Comparison of ENCODE assay signal across 21 mouse cellular contexts in the genomic region with DNA sequence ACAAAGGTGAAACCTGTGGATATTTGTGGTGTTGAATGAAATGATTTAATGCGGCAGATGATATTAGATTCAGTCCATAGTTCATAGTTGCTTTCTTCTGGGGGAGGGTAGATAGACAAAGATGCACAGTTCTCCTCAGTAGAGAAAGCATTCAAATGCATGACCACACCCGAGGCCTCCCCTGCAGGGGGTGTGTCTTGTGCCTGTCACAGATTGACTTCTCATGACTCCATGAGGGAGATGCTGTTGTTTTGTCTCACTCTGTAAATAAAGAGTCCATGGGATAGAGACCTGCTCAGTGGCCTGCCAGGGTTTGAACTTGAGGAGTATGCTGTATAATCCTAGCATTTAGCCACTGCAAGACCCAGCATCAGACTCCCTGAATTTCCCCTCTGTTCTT.
DNase-seq lines count a peak whose midpoint lies in the region; ATAC-seq and TF ChIP-seq lines count a peak whose summit lies in the region.
"Had no signal": no experiment of that assay in that cellular context is flagged by ENCODE, and none has a peak within 500 bp of the region (broad histone marks: within the 10 kb centered on the region; RNA-seq: fewer than 3 reads in every experiment).

No protein-coding gene starts in this region.

- H3K27ac ChIP-seq in hindbrain, embryonic 11.5 days (ENCODE audit: low read depth, low read length), result no peak overlapping the region
- H3K27ac ChIP-seq in hindbrain, embryonic 13.5 days, result no peak overlapping the region
- H3K27ac ChIP-seq in midbrain, embryonic 11.5 days (ENCODE audit: low read depth, low read length), result no peak overlapping the region
- no peak overlapping the region for H3K27ac ChIP-seq in midbrain, embryonic 10.5 days (replicated peaks)
- no peak overlapping the region; the same call in 1 of the 2 replicates for H3K27ac ChIP-seq in ES-E14 (ENCODE audit: insufficient read depth, low read depth, low read length, poor library complexity, severe bottlenecking)
- H3K27ac ChIP-seq in forebrain, postnatal 0 days (ENCODE audit: low read depth, low read length), result no peak overlapping the region
- H3K27ac ChIP-seq: embryonic facial prominence, embryonic 12.5 days; forebrain, embryonic 15.5 days; gastrocnemius, adult 2 months had no signal

- H3K9me3 ChIP-seq in hindbrain, embryonic 11.5 days (ENCODE audit: control insufficient read depth, low read length), result no peaks in the 10 kb centered on the region
- no peaks in the 10 kb centered on the region for H3K9me3 ChIP-seq in hindbrain, embryonic 13.5 days
- no peaks in the 10 kb centered on the region for H3K9me3 ChIP-seq in midbrain, embryonic 11.5 days (ENCODE audit: control insufficient read depth, low read length)
- H3K9me3 ChIP-seq in midbrain, embryonic 10.5 days (replicated peaks), result no peaks in the 10 kb centered on the region
- no peaks in the 10 kb centered on the region for H3K9me3 ChIP-seq in ES-E14 (ENCODE audit: control insufficient read depth, insufficient read depth, low read depth, low read length)
- H3K9me3 ChIP-seq in forebrain, postnatal 0 days (ENCODE audit: low read length), result no peaks in the 10 kb centered on the region
- H3K9me3 ChIP-seq: embryonic facial prominence, embryonic 12.5 days; forebrain, embryonic 15.5 days had no signal

- in situ Hi-C loops in ES-E14 (cut with MboI; ENCODE audit: low sequenced_read_pairs in 2 of 2, unreplicated experiment in 2 of 2), result no loop called here

- no peaks in the 10 kb centered on the region for H3K27me3 ChIP-seq in hindbrain, embryonic 11.5 days (ENCODE audit: control insufficient read depth, insufficient read depth, low read length)
- no peaks in the 10 kb centered on the region for H3K27me3 ChIP-seq in hindbrain, embryonic 13.5 days
- H3K27me3 ChIP-seq in midbrain, embryonic 11.5 days (ENCODE audit: control insufficient read depth, insufficient read depth, low read length), result no peaks in the 10 kb centered on the region
- H3K27me3 ChIP-seq in midbrain, embryonic 10.5 days (ENCODE audit: low read depth, poor library complexity, severe bottlenecking), result no peaks in the 10 kb centered on the region
- H3K27me3 ChIP-seq in forebrain, postnatal 0 days (ENCODE audit: insufficient read depth, low read length), result no peaks in the 10 kb centered on the region
- H3K27me3 ChIP-seq: CH12.LX; embryonic facial prominence, embryonic 12.5 days; forebrain, embryonic 15.5 days had no signal

- H3K36me3 ChIP-seq in hindbrain, embryonic 11.5 days (ENCODE audit: control insufficient read depth, insufficient read depth, low read length), result no peaks in the 10 kb centered on the region
- H3K36me3 ChIP-seq in hindbrain, embryonic 13.5 days, result no peaks in the 10 kb centered on the region
- no peaks in the 10 kb centered on the region for H3K36me3 ChIP-seq in midbrain, embryonic 11.5 days (ENCODE audit: control insufficient read depth, insufficient read depth, low read length)
- H3K36me3 ChIP-seq in midbrain, embryonic 10.5 days, result no peaks in the 10 kb centered on the region
- no peaks in the 10 kb centered on the region; the same call in 1 of the 2 replicates for H3K36me3 ChIP-seq in ES-E14 (ENCODE audit: control insufficient read depth, insufficient read depth, low read length, poor library complexity, severe bottlenecking)
- H3K36me3 ChIP-seq in forebrain, postnatal 0 days (ENCODE audit: insufficient read depth), result no peaks in the 10 kb centered on the region
- H3K36me3 ChIP-seq: embryonic facial prominence, embryonic 12.5 days; forebrain, embryonic 15.5 days had no signal

- WGBS in hindbrain, embryonic 11.5 days, result 64% methylated on average over 2 of the region's 2 CpGs
- 57% methylated on average over 2 of the region's 2 CpGs for WGBS in hindbrain, embryonic 13.5 days
- WGBS in midbrain, embryonic 11.5 days, result 79% methylated on average over 2 of the region's 2 CpGs
- WGBS in midbrain, embryonic 10.5 days, result 82% methylated on average over 2 of the region's 2 CpGs
- 86% methylated on average over 2 of the region's 2 CpGs for WGBS in forebrain, postnatal 0 days

- H3K9ac ChIP-seq in hindbrain, embryonic 11.5 days (ENCODE audit: low read depth, low read length), result no peak overlapping the region
- no peak overlapping the region for H3K9ac ChIP-seq in hindbrain, embryonic 13.5 days
- no peak overlapping the region for H3K9ac ChIP-seq in midbrain, embryonic 11.5 days (ENCODE audit: low read length)
- no peak overlapping the region; the same call in 1 of the 2 replicates for H3K9ac ChIP-seq in ES-E14 (ENCODE audit: insufficient read depth, low read depth, low read length, poor library complexity, severe bottlenecking)
- H3K9ac ChIP-seq in forebrain, postnatal 0 days, result no peak overlapping the region
- H3K9ac ChIP-seq: embryonic facial prominence, embryonic 12.5 days; forebrain, embryonic 15.5 days had no signal

- peak; percentile 6 for DNase-seq in hindbrain, embryonic 11.5 days (ENCODE audit: low spot score)
- DNase-seq in midbrain, embryonic 11.5 days (ENCODE audit: low spot score, missing footprints), result peak; percentile 45
- DNase-seq in midbrain, embryonic 10.5 days (ENCODE audit: low spot score), result no peak
- DNase-seq in ES-E14 (ENCODE audit: low read depth, low spot score), result peak; percentile 29
- no peak for DNase-seq in forebrain, postnatal 0 days
- no peak for DNase-seq in thymus, postnatal 4 days
- DNase-seq: adrenal gland, adult 2 months; adrenal gland, postnatal 25 days; cerebellum, adult 2 months; embryo, embryonic 11 days; gastrocnemius, adult 2 months; gastrocnemius, postnatal 25 days; heart, postnatal 10 days; heart, postnatal 4 days had no signal

- H3K4me3 ChIP-seq in hindbrain, embryonic 11.5 days (ENCODE audit: low read depth, low read length), result no peak overlapping the region
- no peak overlapping the region for H3K4me3 ChIP-seq in hindbrain, embryonic 13.5 days
- H3K4me3 ChIP-seq in midbrain, embryonic 11.5 days (ENCODE audit: low read depth, low read length), result no peak overlapping the region
- H3K4me3 ChIP-seq in midbrain, embryonic 10.5 days, result no peak overlapping the region
- H3K4me3 ChIP-seq in ES-E14 (ENCODE audit: insufficient read depth in 1 of 2, low read depth in 1 of 2, low read length in 2 of 2, poor library complexity in 1 of 2, severe bottlenecking in 1 of 2), result no peak overlapping the region
- H3K4me3 ChIP-seq in forebrain, postnatal 0 days (ENCODE audit: low read depth, low read length), result no peak overlapping the region
- H3K4me3 ChIP-seq: embryonic facial prominence, embryonic 12.5 days; forebrain, embryonic 15.5 days; gastrocnemius, adult 2 months had no signal

- 0 out of 2 replicates have a peak, but pooled peaks have one; percentile 40 for ATAC-seq in hindbrain, embryonic 11.5 days (ENCODE audit: low FRiP score)
- no peak for ATAC-seq in hindbrain, embryonic 13.5 days (ENCODE audit: low FRiP score)
- ATAC-seq in midbrain, embryonic 11.5 days (ENCODE audit: low FRiP score), result no peak
- no peak for ATAC-seq in forebrain, postnatal 0 days
- ATAC-seq: forebrain, embryonic 15.5 days; hindbrain, embryonic 16.5 days; inflammation-experienced regulatory T-cells, adult 6 months; intestine, postnatal 0 days had no signal

- no peak for TF ChIP-seq CTCF in forebrain, postnatal 0 days (IDR thresholded peaks at IDR 0.05; ENCODE audit: low read depth)

- H3K4me2 ChIP-seq in hindbrain, embryonic 11.5 days (replicated peaks; ENCODE audit: low read depth, low read length), result no peak overlapping the region
- no peak overlapping the region for H3K4me2 ChIP-seq in hindbrain, embryonic 13.5 days
- no peak overlapping the region for H3K4me2 ChIP-seq in midbrain, embryonic 11.5 days
- no peak overlapping the region for H3K4me2 ChIP-seq in forebrain, postnatal 0 days (ENCODE audit: low read depth)
- H3K4me2 ChIP-seq: embryonic facial prominence, embryonic 12.5 days; forebrain, embryonic 15.5 days had no signal

- H3K4me1 ChIP-seq in hindbrain, embryonic 11.5 days (replicated peaks; ENCODE audit: control insufficient read depth, insufficient read depth, low read length), result no peaks in the 10 kb centered on the region
- no peaks in the 10 kb centered on the region for H3K4me1 ChIP-seq in hindbrain, embryonic 13.5 days (replicated peaks)
- no peaks in the 10 kb centered on the region for H3K4me1 ChIP-seq in midbrain, embryonic 11.5 days (ENCODE audit: control insufficient read depth, insufficient read depth, low read length)
- 0 out of 2 replicates have a peak, but pooled peaks cover 2% of the 10 kb centered on the region for H3K4me1 ChIP-seq in midbrain, embryonic 10.5 days
- peaks cover 11 to 13% of the 10 kb centered on the region in 2 experiments for H3K4me1 ChIP-seq in ES-E14 (ENCODE audit: control insufficient read depth in 2 of 2, insufficient read depth in 2 of 2, low read length in 2 of 2, poor library complexity in 1 of 2)
- H3K4me1 ChIP-seq in forebrain, postnatal 0 days (ENCODE audit: insufficient read depth), result no peaks in the 10 kb centered on the region
- H3K4me1 ChIP-seq: embryonic facial prominence, embryonic 12.5 days; forebrain, embryonic 15.5 days had no signal

TF ChIP-seq in ES-E14, 5 proteins besides CTCF, POLR2A, EP300 and RAD21:
- no peak for TF ChIP-seq CHD2 (IDR thresholded peaks at IDR 0.05; ENCODE audit: low read depth, low read length)
- no peak for TF ChIP-seq ZNF384 (IDR thresholded peaks at IDR 0.05; ENCODE audit: low read depth, low read length)
- no peak for TF ChIP-seq MAFK (IDR thresholded peaks at IDR 0.05; ENCODE audit: insufficient read depth, low read depth, low read length)
- TF ChIP-seq ZC3H11A (IDR thresholded peaks at IDR 0.05; ENCODE audit: borderline replicate concordance, low read depth, low read length), result no peak
- TF ChIP-seq HCFC1 (IDR thresholded peaks at IDR 0.05; ENCODE audit: borderline replicate concordance, insufficient read depth, low read length), result no peak

Comparison
In these comparisons a context has a peak if more than half of its experiments do, and no peak if none do; other contexts are left out.
1. DNase-seq: peak in hindbrain, embryonic 11.5 days (single experiment), midbrain, embryonic 11.5 days (single experiment) and ES-E14 (single experiment); none in midbrain, embryonic 10.5 days (single experiment), forebrain, postnatal 0 days (single experiment) and thymus, postnatal 4 days (single experiment).